Mouse (Mus musculus) liver, embryonic 14.5 days (tissue): ENCODE measurements around the gene Dhrs4.

Experiments used
- CTCF ChIP-seq: IDR thresholded peaks from 2 replicates; pipeline ENCODE4 v1.5.1; 2016; ENCODE audit warnings: antibody characterized with exemption, low read depth, control low read depth
- EP300 ChIP-seq: IDR thresholded peaks from 2 replicates; pipeline ENCODE4 v1.6.1; 2016; ENCODE audit warnings: antibody characterized with exemption, low read depth

GRCm38 (mm10) chr14:55490361-55491201 lies 12.0 kb downstream of the Dhrs4 start, which contains the start of gene Carmil3:
- TF ChIP-seq CTCF = no peak
- no peak for TF ChIP-seq EP300
